Mouse (Mus musculus): ENCODE measurements around the gene Dnm2. TPM values are rescaled to one million over a fixed set of nuclear protein-coding genes. Genes with fewer than 3 reads are reported as not detected.

The Dnm2 gene
- 100 to 1,000 TPM; 187 to 515 (median 394) TPM for total RNA-seq (2018; cell fraction: chromatin; rRNA removed)
- 100 to 1,000 TPM in 21 of 26 experiments, 10 to 100 TPM in 5; 84.7 to 144 (median 113) TPM for total RNA-seq (2018; cell fraction: cytosol; rRNA removed)
- total RNA-seq (2018; cell fraction: nucleus; rRNA removed): 100 to 1,000 TPM; 106 to 277 (median 208) TPM
- polyA plus RNA-seq (2018): 101 to 145 TPM (median 112 TPM) in 3 replicates

DNA sequence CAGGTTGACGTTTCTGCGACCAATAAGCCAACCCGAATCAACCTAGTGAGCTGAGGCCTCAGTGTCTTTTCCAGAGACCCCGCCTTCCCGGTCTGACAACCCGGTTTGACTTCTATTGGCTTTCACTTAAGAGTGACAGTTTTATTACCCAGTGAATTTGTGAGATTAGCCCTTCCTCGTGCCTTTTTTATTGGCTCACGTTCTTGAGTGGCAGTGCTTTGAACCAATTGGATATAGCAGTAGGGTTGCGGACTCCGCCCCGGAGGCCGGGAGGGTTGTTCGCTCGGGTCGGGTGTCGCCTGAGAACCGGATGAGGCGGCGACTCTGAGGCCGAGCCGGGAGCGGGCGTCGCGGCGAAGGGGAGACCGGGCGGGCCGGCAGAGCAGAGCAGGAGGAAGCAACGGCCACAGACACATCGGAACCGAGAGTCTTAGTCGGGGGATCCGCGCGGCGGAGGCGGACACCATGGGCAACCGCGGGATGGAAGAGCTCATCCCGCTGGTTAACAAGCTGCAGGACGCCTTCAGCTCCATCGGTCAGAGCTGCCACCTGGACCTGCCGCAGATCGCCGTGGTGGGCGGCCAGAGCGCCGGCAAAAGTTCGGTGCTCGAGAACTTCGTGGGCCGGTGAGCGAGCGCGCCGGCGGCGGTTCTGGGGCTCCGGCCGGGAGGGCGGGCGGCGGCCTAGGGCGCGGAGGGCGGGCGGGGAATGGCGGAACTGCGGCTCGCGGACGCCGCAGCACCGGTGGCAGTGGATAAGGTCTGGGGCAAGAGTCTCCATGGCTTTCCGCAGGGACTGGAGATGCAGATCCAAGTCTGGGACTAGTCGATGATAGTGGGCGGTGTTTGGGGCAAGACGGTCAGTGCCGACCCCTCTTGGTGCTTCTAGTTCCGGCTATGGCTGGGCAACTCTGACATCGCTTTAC, at the start of gene Dnm2:
Gene Dnm2 (plus strand): TSS at position 278 of the 925 bp plus-strand sequence.
- Histone ChIP-seq H3K27ac (peak within 1 kb of the TSS; percentile 66), H3K79me2 (ENCODE audit: inconsistent target) (peaks cover 51% of the 10 kb centered on the region), H3K4me3 (ENCODE audit: inconsistent target) (peak within 1 kb of the TSS; percentile 96), H3K36me3 (ENCODE audit: inconsistent target) (peaks cover 7% of the 10 kb centered on the region; the same call in 1 of the 2 replicates)
- WGBS (ENCODE audit: missing documents): under 1% methylated on average over 78 of the region's 82 CpGs

DNA sequence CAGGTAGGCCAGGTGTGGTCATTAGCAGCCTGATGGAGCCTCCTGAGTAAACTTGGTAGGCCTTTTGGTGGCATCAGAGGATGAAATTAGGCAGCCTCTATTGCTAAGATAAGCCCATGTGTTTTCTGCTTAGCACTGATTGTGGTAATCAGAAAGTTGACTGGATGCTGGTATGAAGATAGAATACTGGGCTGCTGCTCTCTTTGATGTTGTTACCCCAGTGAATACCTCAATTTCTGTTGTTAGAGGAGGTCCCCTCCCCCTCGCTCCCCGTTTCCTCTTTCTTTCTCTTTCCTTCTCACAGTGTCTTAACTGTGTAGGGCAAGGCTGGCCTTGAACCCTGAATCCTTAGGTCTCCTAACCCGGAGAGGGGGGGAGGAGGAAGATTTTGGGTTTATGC, 45.5 kb upstream of the Dnm2 start:
- Histone ChIP-seq H3K36me3 (ENCODE audit: inconsistent target) (0 out of 2 replicates have a peak, but pooled peaks cover 4% of the 10 kb centered on the region), H3K27ac (no peak overlapping the region), H3K4me3 (ENCODE audit: inconsistent target) (no peak overlapping the region), H3K79me2 (ENCODE audit: inconsistent target) (peaks cover 100% of the 10 kb centered on the region)
- 41% methylated on average over 3 of the region's 3 CpGs for WGBS (ENCODE audit: missing documents)

DNA sequence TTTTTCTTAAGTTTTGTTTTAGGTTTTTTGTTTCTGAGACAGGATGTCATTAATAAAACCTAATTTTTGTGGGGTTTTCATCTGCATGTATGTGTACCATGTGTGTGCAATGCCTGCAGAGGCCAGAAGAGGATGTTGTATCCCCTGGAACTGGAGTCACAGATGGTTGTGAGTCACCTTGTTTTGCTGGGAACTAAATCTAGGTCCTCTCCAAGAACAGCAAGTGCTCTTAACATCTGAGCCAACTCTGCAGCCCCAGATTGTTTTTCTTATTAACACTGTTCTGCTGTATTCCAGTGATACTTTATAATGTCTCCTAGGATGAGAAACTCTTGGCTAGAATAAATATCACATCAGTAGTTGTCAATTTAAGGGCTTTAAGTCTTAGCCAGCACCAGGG, 43.8 kb upstream of the Dnm2 start:
- Histone ChIP-seq H3K4me3 (ENCODE audit: inconsistent target) (no peak overlapping the region), H3K79me2 (ENCODE audit: inconsistent target) (peaks cover 100% of the 10 kb centered on the region), H3K27ac (no peak overlapping the region), H3K36me3 (ENCODE audit: inconsistent target) (0 out of 2 replicates have a peak, but pooled peaks cover 4% of the 10 kb centered on the region)

DNA sequence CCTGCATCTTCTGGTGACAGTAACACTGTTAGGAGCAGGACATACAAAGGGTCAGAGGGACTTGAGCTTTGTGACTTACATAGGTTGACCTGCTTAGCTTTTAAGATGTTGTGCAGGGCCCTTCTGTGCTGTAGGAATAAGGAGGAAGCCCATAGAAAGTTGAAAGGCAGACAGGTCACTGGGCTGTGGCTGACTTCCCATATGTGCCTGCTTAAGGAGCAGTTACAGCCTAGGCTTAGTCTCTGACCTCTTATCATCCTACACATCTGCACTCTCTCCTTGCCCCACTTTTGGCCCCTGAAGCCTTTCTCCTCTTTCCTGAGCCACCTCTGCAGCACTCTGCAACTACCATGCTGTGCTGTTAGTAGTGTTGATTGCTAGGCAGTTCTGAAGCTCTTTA, 40.7 kb upstream of the Dnm2 start:
- peaks cover 100% of the 10 kb centered on the region for H3K79me2 ChIP-seq (ENCODE audit: inconsistent target)
- H3K36me3 ChIP-seq (ENCODE audit: inconsistent target): peaks cover 8% of the 10 kb centered on the region; the same call in 1 of the 2 replicates
- no peak overlapping the region for H3K4me3 ChIP-seq (ENCODE audit: inconsistent target)
- H3K27ac ChIP-seq: no peak overlapping the region

DNA sequence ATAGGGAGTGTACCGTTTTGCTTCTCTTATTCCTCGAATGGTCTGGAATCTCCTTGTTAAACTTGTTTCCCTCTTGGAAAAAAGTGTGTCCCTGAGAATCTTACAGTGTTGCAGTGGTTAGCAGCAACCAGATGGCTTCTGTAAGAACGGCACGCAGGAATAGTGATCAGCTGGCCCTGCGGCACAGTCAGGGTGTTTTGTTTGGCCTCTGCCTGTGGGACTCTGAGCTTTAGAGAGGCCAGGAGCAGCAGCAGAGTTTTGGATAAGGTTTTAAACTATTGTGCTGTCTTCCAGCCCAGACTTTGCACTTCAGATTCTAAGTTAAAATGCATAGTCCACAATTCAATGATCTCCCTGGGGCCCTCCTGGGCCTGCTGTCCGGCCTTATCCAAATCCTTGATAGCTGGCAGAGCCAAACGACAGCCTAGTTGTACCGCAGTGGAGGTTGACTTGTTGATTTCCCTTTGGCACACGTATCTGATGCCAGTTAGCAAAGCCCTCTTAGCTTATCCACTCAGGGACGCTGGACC, 32.0 kb upstream of the Dnm2 start:
- H3K79me2 ChIP-seq (ENCODE audit: inconsistent target): peaks cover 22% of the 10 kb centered on the region
- H3K27ac ChIP-seq: no peak overlapping the region
- H3K4me3 ChIP-seq (ENCODE audit: inconsistent target): no peak overlapping the region
- over 99% methylated on average over 9 of the region's 10 CpGs for WGBS (ENCODE audit: missing documents)
- peaks cover 87% of the 10 kb centered on the region for H3K36me3 ChIP-seq (ENCODE audit: inconsistent target)

DNA sequence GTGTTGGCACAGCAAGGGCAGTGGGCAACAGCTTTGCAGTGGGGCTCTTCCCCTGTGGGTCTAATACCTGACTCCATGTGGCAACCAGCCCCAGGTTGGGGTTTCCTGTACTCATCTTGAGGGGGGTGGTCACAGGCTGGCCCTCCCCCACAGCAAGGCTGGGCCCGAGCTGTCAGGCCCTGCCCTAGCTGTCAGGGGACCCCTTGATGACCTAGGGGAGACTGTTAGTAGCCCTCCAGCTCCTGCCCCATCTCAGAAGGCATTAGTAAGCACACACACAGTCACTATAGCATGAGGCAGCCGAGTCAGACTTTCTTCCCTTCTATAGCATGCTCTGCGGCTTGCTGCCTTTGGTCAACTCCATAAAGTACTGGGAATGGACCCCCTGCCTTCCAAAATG, 29.0 kb upstream of the Dnm2 start:
- no peak overlapping the region for H3K27ac ChIP-seq
- WGBS (ENCODE audit: missing documents): 92% methylated on average over 3 of the region's 3 CpGs
- H3K36me3 ChIP-seq (ENCODE audit: inconsistent target): peaks cover 98% of the 10 kb centered on the region
- no peak overlapping the region for H3K4me3 ChIP-seq (ENCODE audit: inconsistent target)
- no peaks in the 10 kb centered on the region for H3K79me2 ChIP-seq (ENCODE audit: inconsistent target)

DNA sequence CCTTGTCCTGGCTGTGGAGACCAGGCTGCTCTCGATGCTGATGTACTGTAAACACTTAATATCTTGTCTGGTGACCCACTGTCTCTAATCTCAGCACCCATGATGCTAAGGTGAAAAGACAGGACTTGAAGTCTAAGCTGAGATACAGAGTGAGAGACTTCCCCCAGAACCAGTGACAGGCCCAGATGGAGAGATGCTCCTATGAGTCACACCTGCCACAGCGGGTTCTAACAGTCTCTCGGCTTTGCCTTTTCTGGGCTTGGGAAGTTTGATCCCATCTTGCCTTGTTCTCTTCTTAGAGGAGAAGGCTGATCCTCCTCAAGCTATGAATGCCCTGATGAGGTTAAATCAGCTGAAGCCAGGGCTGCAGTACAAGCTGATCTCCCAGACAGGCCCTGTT, 27.5 kb upstream of the Dnm2 start:
- 93% methylated on average over 3 of the region's 3 CpGs for WGBS (ENCODE audit: missing documents)
- Histone ChIP-seq H3K79me2 (ENCODE audit: inconsistent target) (no peaks in the 10 kb centered on the region), H3K4me3 (ENCODE audit: inconsistent target) (no peak overlapping the region), H3K27ac (no peak overlapping the region), H3K36me3 (ENCODE audit: inconsistent target) (peaks cover 98% of the 10 kb centered on the region)

DNA sequence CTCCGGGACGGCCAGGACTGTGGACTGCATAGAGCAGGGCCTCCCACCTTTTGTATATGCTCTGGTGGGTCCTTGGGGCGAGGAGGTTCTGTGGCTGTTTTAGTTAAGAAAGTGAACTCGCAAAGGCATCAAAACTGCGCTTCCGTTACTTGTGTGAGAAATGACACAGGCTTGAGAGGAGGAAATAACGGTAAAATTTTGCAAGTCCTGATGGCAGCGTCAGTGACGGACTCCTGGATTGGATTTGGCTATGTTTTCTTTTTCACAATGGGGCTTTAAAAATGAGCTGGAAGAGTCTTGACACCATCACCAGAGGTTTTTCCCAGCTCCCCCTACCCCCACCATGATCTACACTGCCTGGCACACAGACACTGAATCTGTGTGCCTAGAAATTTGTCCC, 23.7 kb upstream of the Dnm2 start:
- Histone ChIP-seq H3K79me2 (ENCODE audit: inconsistent target) (no peaks in the 10 kb centered on the region), H3K4me3 (ENCODE audit: inconsistent target) (no peak overlapping the region), H3K36me3 (ENCODE audit: inconsistent target) (peaks cover 97% of the 10 kb centered on the region), H3K27ac (no peak overlapping the region)
- 94% methylated on average over 9 of the region's 9 CpGs for WGBS (ENCODE audit: missing documents)

DNA sequence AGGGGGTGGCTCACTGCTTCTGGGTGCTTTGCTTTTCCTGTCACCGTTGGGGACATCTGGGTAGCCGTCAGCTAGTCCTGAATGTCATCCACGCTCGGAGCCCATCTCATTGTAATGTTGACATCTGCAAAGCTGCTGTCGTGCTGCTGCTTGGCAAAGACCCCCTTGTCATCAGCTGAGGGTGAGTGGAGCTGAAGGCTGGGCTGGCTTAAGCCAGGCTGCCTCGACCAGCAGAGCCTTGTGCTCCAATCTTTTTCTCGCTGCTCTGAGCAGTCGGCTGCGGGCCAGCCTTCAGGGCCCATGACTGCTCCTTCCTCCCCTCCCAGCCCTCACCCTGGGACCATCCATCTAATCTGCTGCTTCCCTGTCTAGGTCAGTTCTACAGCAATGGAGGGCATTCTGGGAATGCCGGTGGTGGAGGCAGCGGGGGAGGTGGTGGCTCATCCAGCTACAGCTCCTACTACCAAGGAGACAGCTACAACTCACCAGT, 21.9 kb upstream of the Dnm2 start:
- Histone ChIP-seq H3K79me2 (ENCODE audit: inconsistent target) (no peaks in the 10 kb centered on the region), H3K36me3 (ENCODE audit: inconsistent target) (peaks cover 83% of the 10 kb centered on the region), H3K27ac (no peak overlapping the region), H3K4me3 (ENCODE audit: inconsistent target) (no peak overlapping the region)
- 95% methylated on average over 11 of the region's 11 CpGs for WGBS (ENCODE audit: missing documents)

DNA sequence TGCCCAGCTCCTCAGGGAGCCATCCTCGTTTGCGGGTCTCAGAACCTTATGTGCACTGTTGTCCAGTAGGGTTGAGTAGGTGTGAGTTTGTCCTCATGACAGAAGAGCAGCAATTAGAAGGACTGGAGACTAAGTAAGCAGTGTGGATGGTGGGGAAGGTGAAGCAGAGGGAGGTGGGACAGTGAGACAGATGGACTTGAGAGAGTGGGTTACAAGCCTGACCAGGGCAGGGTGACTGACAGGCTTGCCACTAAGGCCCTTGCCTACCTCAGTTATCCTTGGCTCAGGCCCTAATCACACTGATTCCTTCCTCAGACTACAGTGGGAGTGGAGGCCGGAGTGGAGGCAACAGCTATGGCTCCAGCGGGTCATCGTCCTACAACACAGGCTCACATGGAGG, 21.0 kb upstream of the Dnm2 start:
- Histone ChIP-seq H3K36me3 (ENCODE audit: inconsistent target) (peaks cover 74% of the 10 kb centered on the region), H3K79me2 (ENCODE audit: inconsistent target) (no peaks in the 10 kb centered on the region), H3K4me3 (ENCODE audit: inconsistent target) (no peak overlapping the region), H3K27ac (no peak overlapping the region)
- 97% methylated on average over 5 of the region's 5 CpGs for WGBS (ENCODE audit: missing documents)

DNA sequence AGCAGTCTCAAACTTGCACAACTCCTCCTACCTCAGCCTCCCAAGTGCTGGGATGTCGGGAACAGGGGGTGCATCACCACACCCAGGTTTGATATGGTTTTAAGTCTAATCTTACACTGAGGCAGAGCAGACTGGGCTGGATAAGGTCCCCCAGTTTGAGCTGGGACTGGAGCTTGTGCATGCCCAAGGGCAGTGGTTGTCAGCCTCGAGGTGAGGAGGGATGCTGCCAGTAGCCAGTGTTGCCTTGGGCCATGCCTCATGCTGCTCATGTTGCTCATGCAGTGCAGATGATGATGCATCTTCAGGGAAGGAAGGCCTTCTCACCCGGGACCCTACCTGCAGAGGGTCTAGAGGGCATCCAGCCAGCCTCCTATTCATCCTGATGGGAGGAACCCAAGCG, 19.2 kb upstream of the Dnm2 start:
- H3K27ac ChIP-seq: no peak overlapping the region
- 95% methylated on average over 4 of the region's 4 CpGs for WGBS (ENCODE audit: missing documents)
- no peaks in the 10 kb centered on the region for H3K79me2 ChIP-seq (ENCODE audit: inconsistent target)
- peaks cover 56% of the 10 kb centered on the region for H3K36me3 ChIP-seq (ENCODE audit: inconsistent target)
- H3K4me3 ChIP-seq (ENCODE audit: inconsistent target): no peak overlapping the region

DNA sequence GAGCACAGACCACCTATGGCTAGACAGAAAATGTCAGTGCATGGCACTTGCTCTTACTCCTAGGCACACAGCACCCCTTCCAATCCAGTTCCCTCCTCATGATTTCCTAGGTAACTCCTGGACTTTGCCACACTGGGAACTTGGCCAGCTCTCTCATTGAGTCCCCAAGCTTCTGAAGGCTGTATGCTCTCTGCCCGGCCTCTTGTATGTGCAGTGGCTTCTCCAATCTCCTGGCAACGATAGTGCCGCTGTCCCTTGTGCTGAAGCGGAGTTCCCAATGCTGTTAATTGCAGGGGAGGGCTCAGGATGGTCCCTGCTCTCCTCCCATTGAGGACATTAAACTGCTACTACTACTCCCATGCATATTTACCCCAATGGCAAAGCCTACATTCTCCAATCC, 16.8 kb upstream of the Dnm2 start:
- WGBS (ENCODE audit: missing documents): 20% methylated on average over 4 of the region's 4 CpGs
- H3K4me3 ChIP-seq (ENCODE audit: inconsistent target): no peak overlapping the region

DNA sequence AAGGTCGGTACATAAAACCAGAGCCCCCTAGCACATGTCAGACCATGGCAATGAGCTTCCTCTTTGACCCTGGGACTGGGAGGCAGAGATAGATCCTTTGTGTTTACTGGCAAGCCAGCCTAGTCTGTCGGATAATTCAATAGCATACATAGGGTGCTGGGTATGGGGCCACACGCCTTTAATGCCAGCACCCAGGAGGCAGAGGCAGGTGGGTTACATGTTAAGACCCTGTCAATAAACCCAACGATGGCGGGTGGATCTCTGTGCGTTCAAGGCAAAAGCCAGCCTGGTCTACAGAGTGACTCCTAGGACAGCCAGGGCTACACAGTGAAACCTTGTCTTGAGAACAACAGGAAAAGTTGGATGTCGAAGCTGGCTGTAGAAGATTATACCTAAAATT, 16.1 kb upstream of the Dnm2 start:
- no peak overlapping the region for H3K4me3 ChIP-seq (ENCODE audit: inconsistent target)
- H3K27ac ChIP-seq: no peak overlapping the region
- peaks cover 27% of the 10 kb centered on the region for H3K36me3 ChIP-seq (ENCODE audit: inconsistent target)
- peaks cover 6% of the 10 kb centered on the region; the same call in 1 of the 2 replicates for H3K79me2 ChIP-seq (ENCODE audit: inconsistent target)
- WGBS (ENCODE audit: missing documents): 68% methylated on average over 7 of the region's 7 CpGs

More for the DNA sequence above, 16.8 kb upstream of the Dnm2 start:
- H3K79me2 ChIP-seq (ENCODE audit: inconsistent target): peaks cover 6% of the 10 kb centered on the region; the same call in 1 of the 2 replicates
- peaks cover 33% of the 10 kb centered on the region for H3K36me3 ChIP-seq (ENCODE audit: inconsistent target)
- no peak overlapping the region for H3K27ac ChIP-seq

DNA sequence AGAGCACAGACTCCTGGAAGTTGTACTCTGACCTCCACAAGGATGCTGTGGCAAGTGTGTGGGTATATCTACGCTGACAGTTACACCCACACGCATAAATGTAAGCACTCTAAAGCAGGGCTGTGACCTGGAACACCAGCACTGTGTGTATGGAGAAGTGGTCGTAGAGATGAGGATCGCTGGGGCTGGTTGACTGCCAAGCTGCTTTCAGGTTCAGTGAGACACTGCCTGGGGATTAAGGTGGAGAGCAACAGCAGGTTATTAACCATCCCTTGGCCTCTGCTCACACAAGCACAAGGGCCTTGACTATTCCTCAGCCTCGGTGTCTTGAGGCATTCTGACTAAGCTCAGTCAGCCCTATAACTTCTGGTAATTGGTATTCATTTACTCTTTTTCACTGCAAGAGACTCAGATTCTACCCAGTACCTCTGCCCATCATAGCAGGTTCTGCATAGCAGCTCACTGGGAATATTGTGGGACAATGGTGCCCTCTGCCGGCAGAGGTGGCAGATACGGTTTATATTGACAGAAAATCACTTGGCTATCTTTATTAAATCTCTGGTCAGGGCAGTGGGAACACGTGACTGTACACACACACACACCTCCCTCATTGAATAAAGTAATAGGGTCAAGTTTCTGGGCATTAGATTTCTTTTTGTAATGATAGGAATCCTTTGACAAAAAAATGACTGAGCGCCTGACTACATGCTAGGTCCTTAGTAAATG, 15.0 kb upstream of the Dnm2 start:
- Histone ChIP-seq H3K4me3 (ENCODE audit: inconsistent target) (no peak overlapping the region), H3K36me3 (ENCODE audit: inconsistent target) (peaks cover 16% of the 10 kb centered on the region), H3K27ac (no peak overlapping the region), H3K79me2 (ENCODE audit: inconsistent target) (peaks cover 12% of the 10 kb centered on the region; the same call in 1 of the 2 replicates)
- WGBS (ENCODE audit: missing documents): 28% methylated on average over 8 of the region's 9 CpGs

Measured in macrophage (primary cell).